Mouse (Mus musculus) urinary bladder, adult 18-20 months (tissue): ENCODE results near the gene Rnps1.
A peak's percentile ranks its signal among the peaks of the same experiment; 100 is the strongest.

ENCODE experiments used
- DNase-seq, 2 experiments: peaks; one replicate each; pipeline ENCODE4 v3.0.0; 2022; ENCODE audit warnings: low spot score in 2 of 2, mixed read lengths in 2 of 2

Rnps1 gene

DNA sequence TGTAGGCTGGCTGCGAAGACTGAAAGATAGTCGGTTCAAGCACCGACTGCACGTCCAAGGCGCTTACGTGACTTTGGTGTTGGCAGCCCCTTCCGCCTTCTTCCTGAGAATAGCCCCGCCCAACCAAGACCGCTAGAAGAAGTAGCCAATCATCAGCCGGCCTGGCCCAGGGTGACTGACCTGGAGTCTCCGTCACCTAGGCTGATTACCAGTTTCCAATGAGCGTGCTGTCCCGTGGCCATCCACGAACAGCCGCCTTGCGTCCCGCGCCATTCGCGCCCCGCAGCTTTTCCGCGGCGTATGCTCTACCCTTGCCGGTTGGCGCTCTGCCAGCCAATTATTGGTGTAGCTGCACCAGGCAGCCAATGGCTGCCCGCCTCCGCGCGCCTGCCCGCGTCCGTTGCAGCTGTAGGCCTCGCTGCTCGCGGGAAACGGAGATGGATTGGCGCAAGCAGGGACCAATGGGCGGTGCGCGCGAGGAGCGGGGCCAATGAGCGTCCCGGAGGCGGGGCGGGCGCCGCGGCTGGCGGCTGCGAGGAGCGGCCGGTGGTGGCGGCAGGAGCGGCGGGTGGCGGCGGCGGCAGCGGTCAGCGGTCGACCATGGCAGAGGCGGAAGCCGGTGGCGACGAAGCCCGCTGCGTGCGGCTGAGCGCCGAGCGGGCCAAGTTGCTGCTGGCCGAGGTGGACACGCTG lies 55.7 kb downstream of the Rnps1 start, which contains the start of the genes E4f1 and Pgp:
Gene E4f1 (minus strand): TSS at position 404 of the 693 bp plus-strand sequence.
Gene Pgp (plus strand): TSS at position 483 of the 693 bp plus-strand sequence.
- DNase-seq: peak; percentile 97 to 98

DNA sequence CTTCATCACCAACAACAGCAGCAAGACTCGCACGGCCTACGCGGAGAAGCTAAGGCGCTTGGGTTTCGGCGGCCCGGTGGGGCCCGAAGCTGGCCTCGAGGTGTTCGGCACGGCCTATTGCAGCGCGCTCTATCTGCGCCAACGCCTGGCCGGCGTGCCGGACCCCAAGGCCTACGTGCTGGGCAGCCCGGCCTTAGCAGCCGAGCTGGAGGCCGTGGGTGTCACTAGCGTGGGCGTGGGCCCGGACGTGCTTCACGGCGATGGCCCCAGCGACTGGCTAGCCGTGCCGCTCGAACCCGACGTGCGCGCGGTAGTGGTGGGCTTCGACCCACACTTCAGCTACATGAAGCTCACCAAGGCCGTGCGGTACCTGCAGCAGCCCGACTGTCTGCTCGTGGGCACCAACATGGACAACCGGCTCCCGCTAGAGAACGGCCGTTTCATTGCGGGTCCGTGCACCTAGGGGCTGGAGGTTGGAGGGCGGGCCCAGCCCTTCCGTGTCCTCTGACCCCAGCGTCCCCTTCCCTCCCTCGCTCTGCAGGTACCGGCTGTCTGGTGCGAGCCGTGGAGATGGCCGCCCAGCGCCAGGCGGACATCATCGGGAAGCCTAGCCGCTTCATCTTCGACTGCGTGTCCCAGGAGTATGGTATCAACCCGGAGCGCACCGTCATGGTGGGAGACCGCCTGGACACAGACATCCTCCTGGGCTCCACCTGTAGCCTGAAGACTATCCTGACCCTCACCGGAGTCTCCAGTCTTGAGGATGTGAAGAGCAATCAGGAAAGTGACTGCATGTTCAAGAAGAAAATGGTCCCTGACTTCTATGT lies 56.5 kb downstream of the Rnps1 start:
- DNase-seq: peak in 1 of 2 experiments; percentile 56

DNA sequence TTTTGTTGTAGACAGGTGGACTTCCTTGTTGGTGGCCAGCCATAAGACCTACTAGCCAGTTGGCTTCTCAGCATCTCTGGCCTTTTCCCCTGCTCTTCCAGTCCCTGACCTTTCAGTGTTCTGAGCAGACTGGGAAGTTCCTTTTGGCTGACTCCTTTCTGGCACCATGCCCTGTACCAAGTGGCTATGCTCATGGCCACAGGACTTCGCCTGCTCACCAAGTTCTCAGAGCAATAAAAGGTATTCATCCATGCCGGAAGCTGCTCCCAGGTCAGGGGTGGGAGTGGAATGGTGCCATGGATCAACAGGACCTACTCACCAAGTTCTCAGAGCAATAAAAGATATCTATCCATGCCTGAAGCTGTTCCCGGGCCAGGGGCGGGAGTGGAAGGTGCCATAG lies 58.1 kb downstream of the Rnps1 start:
- no peak for DNase-seq

DNA sequence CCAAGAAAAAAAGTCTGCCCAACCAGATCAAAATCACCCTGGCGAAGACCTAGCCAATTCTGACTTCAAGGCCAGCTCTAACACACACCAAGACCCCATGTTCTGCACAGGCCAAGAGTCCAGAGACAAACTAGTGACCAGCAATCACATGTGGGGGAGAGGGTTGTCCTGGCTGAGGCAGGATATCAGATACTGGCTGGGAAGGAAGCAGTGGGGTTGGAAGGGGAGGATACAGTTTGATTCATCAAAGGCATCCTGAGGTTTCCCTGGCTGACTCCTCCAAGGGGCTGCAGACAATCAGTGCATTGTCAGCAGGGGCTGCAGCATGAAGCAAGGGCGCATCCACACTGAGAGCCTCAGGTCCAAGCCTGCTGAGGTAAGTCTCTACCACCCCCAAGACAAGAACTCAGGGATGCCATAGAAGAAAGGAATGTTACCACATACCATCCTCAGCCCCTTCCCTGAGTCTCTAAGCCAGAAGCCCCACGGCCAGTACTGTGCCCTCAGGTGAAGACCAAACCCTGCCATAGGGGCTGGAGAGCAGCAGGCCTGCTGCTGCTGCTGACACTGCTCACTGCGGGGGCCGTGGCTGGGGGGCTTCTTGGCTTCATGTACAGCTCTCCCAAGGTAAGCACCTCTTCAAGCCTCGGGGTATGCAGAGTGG lies 59.4 kb downstream of the Rnps1 start, which contains the start of gene Bricd5:
Gene Bricd5 (plus strand): TSS at position 273 of the 664 bp plus-strand sequence.
- DNase-seq: no peak

DNA sequence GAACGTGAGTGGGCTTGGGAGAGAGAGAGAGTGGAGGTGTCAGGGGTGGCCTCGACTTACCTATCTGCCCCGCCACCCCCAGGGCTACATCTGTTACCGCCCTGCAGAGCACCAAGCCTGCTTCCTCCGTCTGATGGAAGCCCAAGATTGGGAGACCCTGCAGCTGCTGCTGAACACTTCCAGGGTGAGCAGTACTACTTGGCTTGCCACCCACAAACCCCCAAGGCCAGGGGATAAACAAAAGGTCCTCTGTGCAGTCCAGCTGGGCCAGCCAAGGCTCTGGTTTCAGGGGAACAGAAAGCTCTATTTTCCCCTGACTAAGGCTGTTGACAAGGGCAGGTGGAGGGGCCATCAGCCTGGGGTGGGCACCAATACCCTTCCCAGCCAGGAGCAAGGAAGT lies 60.2 kb downstream of the Rnps1 start:
- no peak for DNase-seq
